Mouse (Mus musculus): Measurements from ENCODE around the gene Lat2. TPM values are rescaled to one million over a fixed set of nuclear protein-coding genes. Genes with fewer than 3 reads are reported as not detected.
"Not testable (repeated sequence)": the region's sequence is repeated elsewhere in the genome, so short reads cannot be mapped to it uniquely, and the experiment has no call there.

Lat2 gene
- total RNA-seq (2012; rRNA removed), result 3.6 and 4.3 TPM in 2 replicates

DNA sequence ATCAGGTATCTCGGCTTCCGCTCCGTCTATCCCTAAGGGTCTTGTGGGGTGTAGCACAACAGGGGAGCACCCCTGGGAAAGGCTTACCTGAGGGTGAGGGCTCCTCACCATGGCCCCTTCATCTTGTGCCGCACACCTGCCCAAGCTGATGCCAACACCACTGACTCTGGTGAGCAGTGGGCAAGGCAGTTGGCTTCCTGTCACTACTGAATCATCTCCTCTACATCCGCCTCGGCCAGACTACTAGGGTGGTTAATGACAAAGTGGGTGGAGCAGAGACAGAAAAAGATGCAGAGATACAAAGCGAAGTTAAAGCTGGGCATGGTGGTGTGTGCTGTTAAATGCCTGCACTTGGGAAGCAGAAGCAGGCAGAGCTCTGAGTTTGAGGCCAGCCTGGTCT, at the start of gene Lat2:
Lat2 (minus strand) TSS at position 224 of the 400 bp plus-strand sequence.
- Histone ChIP-seq H3K9ac (ENCODE audit: insufficient read depth, low read depth, low read length, poor library complexity, severe bottlenecking) (no peak within 1 kb of the TSS), H3K4me3 (ENCODE audit: insufficient read depth in 1 of 2, low read depth in 1 of 2, low read length in 2 of 2, poor library complexity in 1 of 2, severe bottlenecking in 1 of 2) (no peak within 1 kb of the TSS), H3K27ac (ENCODE audit: insufficient read depth, low read depth, low read length, poor library complexity, severe bottlenecking) (no peak within 1 kb of the TSS; the same call in 1 of the 2 replicates), H3K9me3 (ENCODE audit: control insufficient read depth, insufficient read depth, low read depth, low read length) (no peaks in the 10 kb centered on the region), H3K4me1 (ENCODE audit: control insufficient read depth in 2 of 2, insufficient read depth in 2 of 2, low read length in 2 of 2, poor library complexity in 1 of 2) (peaks cover 0 to 7% of the 10 kb centered on the region in 2 experiments; a peak in 1 of 4 replicates), H3K36me3 (ENCODE audit: control insufficient read depth, insufficient read depth, low read length, poor library complexity, severe bottlenecking) (peaks cover 8% of the 10 kb centered on the region)
- TF ChIP-seq ZNF384 (IDR thresholded peaks at IDR 0.05; ENCODE audit: low read depth, low read length) (no peak), MAFK (IDR thresholded peaks at IDR 0.05; ENCODE audit: insufficient read depth, low read depth, low read length) (no peak), CHD2 (IDR thresholded peaks at IDR 0.05; ENCODE audit: low read depth, low read length) (no peak), ZC3H11A (IDR thresholded peaks at IDR 0.05; ENCODE audit: borderline replicate concordance, low read depth, low read length) (no peak), HCFC1 (IDR thresholded peaks at IDR 0.05; ENCODE audit: borderline replicate concordance, insufficient read depth, low read length) (no peak)
- no peak for DNase-seq (ENCODE audit: low read depth, low spot score)
- in situ Hi-C loops (cut with MboI; ENCODE audit: low sequenced_read_pairs in 2 of 2, unreplicated experiment in 2 of 2), result no loop called here

DNA sequence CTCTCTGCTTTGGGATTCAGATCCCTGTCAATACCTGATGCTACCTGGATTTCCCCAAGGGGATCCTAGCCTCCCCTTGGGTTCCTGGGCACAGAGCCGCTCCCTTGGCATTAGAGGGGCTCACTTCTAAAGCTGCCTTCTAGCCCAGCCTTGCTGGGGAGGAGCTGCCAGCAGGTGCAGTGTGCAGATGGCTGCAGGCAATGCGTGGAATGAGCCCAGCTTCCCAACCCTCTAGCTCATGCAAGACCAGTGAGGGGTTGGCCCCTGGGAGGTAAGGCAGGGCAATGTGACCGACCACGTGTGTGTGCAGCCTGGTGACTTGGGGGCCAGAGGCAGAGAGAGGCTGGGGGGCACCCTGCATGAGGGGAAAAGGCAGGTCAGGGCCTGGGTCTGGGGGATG, 41.9 kb upstream of the Lat2 start:
- in situ Hi-C loops (cut with MboI; ENCODE audit: low sequenced_read_pairs in 2 of 2, unreplicated experiment in 2 of 2), result no loop called here
- Histone ChIP-seq H3K27ac (ENCODE audit: insufficient read depth, low read depth, low read length, poor library complexity, severe bottlenecking) (no peak overlapping the region), H3K36me3 (ENCODE audit: control insufficient read depth, insufficient read depth, low read length, poor library complexity, severe bottlenecking) (peaks cover 1% of the 10 kb centered on the region; the same call in 1 of the 2 replicates), H3K9ac (ENCODE audit: insufficient read depth, low read depth, low read length, poor library complexity, severe bottlenecking) (no peak overlapping the region), H3K9me3 (ENCODE audit: control insufficient read depth, insufficient read depth, low read depth, low read length) (no peaks in the 10 kb centered on the region), H3K4me1 (ENCODE audit: control insufficient read depth in 2 of 2, insufficient read depth in 2 of 2, low read length in 2 of 2, poor library complexity in 1 of 2) (peaks cover 0 to 8% of the 10 kb centered on the region in 2 experiments; a peak in 1 of 4 replicates), H3K4me3 (ENCODE audit: insufficient read depth in 1 of 2, low read depth in 1 of 2, low read length in 2 of 2, poor library complexity in 1 of 2, severe bottlenecking in 1 of 2) (no peak overlapping the region)
- TF ChIP-seq CHD2 (IDR thresholded peaks at IDR 0.05; ENCODE audit: low read depth, low read length) (no peak), ZC3H11A (IDR thresholded peaks at IDR 0.05; ENCODE audit: borderline replicate concordance, low read depth, low read length) (no peak), HCFC1 (IDR thresholded peaks at IDR 0.05; ENCODE audit: borderline replicate concordance, insufficient read depth, low read length) (no peak), MAFK (IDR thresholded peaks at IDR 0.05; ENCODE audit: insufficient read depth, low read depth, low read length) (no peak), ZNF384 (IDR thresholded peaks at IDR 0.05; ENCODE audit: low read depth, low read length) (no peak)
- DNase-seq (ENCODE audit: low read depth, low spot score), result no peak

GRCm38 (mm10) chr5:134652015-134652414, 37.2 kb upstream of the Lat2 start:
- no peak overlapping the region for H3K4me3 ChIP-seq (ENCODE audit: insufficient read depth in 1 of 2, low read depth in 1 of 2, low read length in 2 of 2, poor library complexity in 1 of 2, severe bottlenecking in 1 of 2)
- H3K9ac ChIP-seq (ENCODE audit: insufficient read depth, low read depth, low read length, poor library complexity, severe bottlenecking), result no peak overlapping the region
- in situ Hi-C loops (cut with MboI; ENCODE audit: low sequenced_read_pairs in 2 of 2, unreplicated experiment in 2 of 2), result no loop called here
- TF ChIP-seq HCFC1 (IDR thresholded peaks at IDR 0.05; ENCODE audit: borderline replicate concordance, insufficient read depth, low read length) (no peak), ZNF384 (IDR thresholded peaks at IDR 0.05; ENCODE audit: low read depth, low read length) (no peak), ZC3H11A (IDR thresholded peaks at IDR 0.05; ENCODE audit: borderline replicate concordance, low read depth, low read length) (no peak), CHD2 (IDR thresholded peaks at IDR 0.05; ENCODE audit: low read depth, low read length) (no peak), MAFK (IDR thresholded peaks at IDR 0.05; ENCODE audit: insufficient read depth, low read depth, low read length) (no peak)
- H3K27ac ChIP-seq (ENCODE audit: insufficient read depth, low read depth, low read length, poor library complexity, severe bottlenecking), result no peak overlapping the region
- H3K9me3 ChIP-seq (ENCODE audit: control insufficient read depth, insufficient read depth, low read depth, low read length), result no peaks in the 10 kb centered on the region
- DNase-seq (ENCODE audit: low read depth, low spot score), result no peak
- peaks cover 0 to 10% of the 10 kb centered on the region in 2 experiments; a peak in 2 of 4 replicates for H3K4me1 ChIP-seq (ENCODE audit: control insufficient read depth in 2 of 2, insufficient read depth in 2 of 2, low read length in 2 of 2, poor library complexity in 1 of 2)
- no peaks in the 10 kb centered on the region for H3K36me3 ChIP-seq (ENCODE audit: control insufficient read depth, insufficient read depth, low read length, poor library complexity, severe bottlenecking)

- Histone ChIP-seq H3K27ac (ENCODE audit: insufficient read depth, low read depth, low read length, poor library complexity, severe bottlenecking) (no peak overlapping the region), H3K9me3 (ENCODE audit: control insufficient read depth, insufficient read depth, low read depth, low read length) (no peaks in the 10 kb centered on the region), H3K4me1 (ENCODE audit: control insufficient read depth in 2 of 2, insufficient read depth in 2 of 2, low read length in 2 of 2, poor library complexity in 1 of 2) (peaks cover 0 to 6% of the 10 kb centered on the region in 2 experiments; a peak in 2 of 4 replicates), H3K9ac (ENCODE audit: insufficient read depth, low read depth, low read length, poor library complexity, severe bottlenecking) (no peak overlapping the region), H3K36me3 (ENCODE audit: control insufficient read depth, insufficient read depth, low read length, poor library complexity, severe bottlenecking) (no peaks in the 10 kb centered on the region), H3K4me3 (ENCODE audit: insufficient read depth in 1 of 2, low read depth in 1 of 2, low read length in 2 of 2, poor library complexity in 1 of 2, severe bottlenecking in 1 of 2) (no peak overlapping the region)
- DNase-seq (ENCODE audit: low read depth, low spot score), result peak; percentile 64
- TF ChIP-seq ZC3H11A (IDR thresholded peaks at IDR 0.05; ENCODE audit: borderline replicate concordance, low read depth, low read length) (0 out of 2 replicates have a peak, but pooled peaks have one; percentile 25), HCFC1 (IDR thresholded peaks at IDR 0.05; ENCODE audit: borderline replicate concordance, insufficient read depth, low read length) (no peak)
- in situ Hi-C loops (cut with MboI; ENCODE audit: low sequenced_read_pairs in 2 of 2, unreplicated experiment in 2 of 2), result no loop called here
Measured at GRCm38 (mm10) chr5:134650926-134651325, 36.1 kb upstream of the Lat2 start.

DNA sequence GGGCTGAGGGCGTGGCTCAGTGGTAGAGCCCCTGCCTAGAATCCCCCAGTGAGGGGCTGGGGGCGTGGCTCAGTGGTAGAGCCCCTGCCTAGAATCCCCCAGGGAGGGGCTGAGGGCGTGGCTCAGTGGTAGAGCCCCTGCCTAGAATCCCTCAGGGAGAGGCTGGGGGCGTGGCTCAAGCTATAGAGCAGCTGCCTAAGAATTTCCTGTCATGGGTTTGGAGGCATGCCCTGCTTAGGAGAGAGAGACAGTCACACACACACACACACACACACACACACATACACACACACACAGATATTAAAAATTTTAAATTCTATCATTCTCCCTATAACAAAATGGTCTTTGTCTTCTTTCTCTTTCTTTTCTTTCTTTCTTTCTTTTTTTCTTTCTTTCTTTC, 34.2 kb upstream of the Lat2 start:
- H3K9ac ChIP-seq (ENCODE audit: insufficient read depth, low read depth, low read length, poor library complexity, severe bottlenecking); H3K4me1 ChIP-seq (ENCODE audit: control insufficient read depth in 2 of 2, insufficient read depth in 2 of 2, low read length in 2 of 2, poor library complexity in 1 of 2); H3K36me3 ChIP-seq (ENCODE audit: control insufficient read depth, insufficient read depth, low read length, poor library complexity, severe bottlenecking); H3K27ac ChIP-seq (ENCODE audit: insufficient read depth, low read depth, low read length, poor library complexity, severe bottlenecking); H3K9me3 ChIP-seq (ENCODE audit: control insufficient read depth, insufficient read depth, low read depth, low read length); in situ Hi-C loops (cut with MboI; ENCODE audit: low sequenced_read_pairs in 2 of 2, unreplicated experiment in 2 of 2); H3K4me3 ChIP-seq (ENCODE audit: insufficient read depth in 1 of 2, low read depth in 1 of 2, low read length in 2 of 2, poor library complexity in 1 of 2, severe bottlenecking in 1 of 2): not testable (repeated sequence)
- DNase-seq (ENCODE audit: low read depth, low spot score), result peak; percentile 27

Measured in ES-E14 (cell line).